Mouse (Mus musculus): ENCODE measurements around the gene Tubb2a. TPM values are rescaled to one million over a fixed set of nuclear protein-coding genes. Genes with fewer than 3 reads are reported as not detected.

The Tubb2a gene
- polyA plus RNA-seq, 1 experiment from 2014 or later: 150 TPM

Other genes with a start within 250 kb of the Tubb2a start
- not detected in 2 replicates for gene Serpinb6e, start 234.6 kb downstream of the Tubb2a start, polyA plus RNA-seq (2015; fragmentation: Nextera tagmentation; extraction: Ambion mirVana)
- gene Serpinb6c, start 172.3 kb downstream of the Tubb2a start, polyA plus RNA-seq (2015; fragmentation: Nextera tagmentation; extraction: Ambion mirVana): 0.15 and 0.27 TPM in 2 replicates
- gene Nqo2, start 113.3 kb downstream of the Tubb2a start, polyA plus RNA-seq (2015; fragmentation: Nextera tagmentation; extraction: Ambion mirVana): 29.6 and 31.0 TPM in 2 replicates
- 18.0 and 19.4 TPM in 2 replicates for gene Ripk1, start 75.6 kb downstream of the Tubb2a start, polyA plus RNA-seq (2015; fragmentation: Nextera tagmentation; extraction: Ambion mirVana)
- gene Serpinb6a, start 75.2 kb downstream of the Tubb2a start, polyA plus RNA-seq (2015; fragmentation: Nextera tagmentation; extraction: Ambion mirVana): 66.7 and 72.8 TPM in 2 replicates
- gene Bphl, start 40.4 kb downstream of the Tubb2a start, polyA plus RNA-seq (2015; fragmentation: Nextera tagmentation; extraction: Ambion mirVana): 83.0 and 95.2 TPM in 2 replicates
- gene Tubb2b, start 52.5 kb upstream of the Tubb2a start, polyA plus RNA-seq (2015; fragmentation: Nextera tagmentation; extraction: Ambion mirVana): 39.7 and 40.4 TPM in 2 replicates
- 67.4 and 74.9 TPM in 2 replicates for gene Psmg4, start 85.0 kb upstream of the Tubb2a start, polyA plus RNA-seq (2015; fragmentation: Nextera tagmentation; extraction: Ambion mirVana)